Mouse (Mus musculus) megakaryocyte progenitor cell, adult 5-6 weeks (primary cell): ENCODE measurements around the gene Trcg1. TPM values are rescaled to one million over a fixed set of nuclear protein-coding genes. Genes with fewer than 3 reads are reported as not detected.
A peak's percentile ranks its signal among the peaks of the same experiment; 100 is the strongest.

Experiments used
- ATAC-seq: replicated peaks from 2 replicates; pipeline ENCODE4 v1.8.0; 2016; ENCODE audit warnings: mild to moderate bottlenecking, moderate TSS enrichment, inconsistent platforms; ENCODE audit not compliant: poor library complexity
- total RNA-seq, 2 experiments: library from RNA; stranded (forward) in 1 of 2; stranded (reverse) in 1 of 2; fragments of 157-497, 149-512 nt in 1 of 2; fragments of 200-1000 nt in 1 of 2; gene quantifications; 2 replicates each; pipeline versions ENCODE4 v1.2.3 to v1.2.4; 2015 to 2017

The Trcg1 gene
- total RNA-seq, 2 experiments from 2014 or later = not detected

DNA sequence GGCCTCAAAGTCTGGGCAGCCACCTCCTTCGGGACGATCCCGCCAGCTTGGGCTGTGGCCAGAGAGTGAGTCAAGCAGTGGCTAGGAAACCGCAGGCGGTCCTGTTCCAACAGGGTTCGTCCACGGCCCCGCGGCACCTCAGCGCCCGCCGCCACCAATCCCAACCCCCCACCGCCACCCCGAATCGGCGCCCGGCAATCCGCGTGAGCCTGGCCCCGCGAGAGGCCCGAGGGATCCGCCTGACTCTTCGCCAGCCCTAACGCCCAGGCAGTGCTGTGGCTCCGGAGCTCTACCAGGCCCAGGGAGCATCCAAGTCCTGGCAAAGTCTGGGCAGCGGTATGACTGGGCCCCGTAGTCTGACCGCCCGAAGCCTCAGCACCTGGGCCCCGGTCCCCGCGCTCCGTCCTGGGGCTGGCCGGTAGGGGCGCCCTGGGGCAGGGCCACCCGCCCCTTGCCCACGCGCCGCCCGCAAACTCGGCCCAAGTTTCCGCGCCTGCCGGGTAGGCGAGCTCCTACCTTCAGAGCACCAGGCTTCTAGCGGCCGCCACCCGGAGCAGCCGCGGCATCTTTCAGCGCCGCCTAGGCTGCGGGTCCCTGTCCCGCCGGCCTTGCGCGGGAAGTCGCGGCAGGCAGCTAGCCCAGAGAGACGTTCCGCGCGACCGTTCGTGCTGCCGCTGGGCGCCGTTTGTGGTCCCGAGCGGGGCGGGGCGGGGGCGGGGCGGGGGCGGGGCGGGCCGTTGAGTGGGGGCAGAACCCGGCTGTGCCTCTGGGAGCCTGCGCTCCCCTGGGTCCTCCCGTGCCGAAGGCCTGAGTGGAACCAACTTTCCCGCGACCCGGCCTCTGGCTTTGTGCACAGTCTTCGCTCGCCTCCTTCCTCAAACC, 25.8 kb downstream of the Trcg1 start, which contains the start of gene 1700017B05Rik:
1700017B05Rik (minus strand) TSS at position 700 of the 882 bp plus-strand sequence.
- peak; percentile 45 for ATAC-seq

DNA sequence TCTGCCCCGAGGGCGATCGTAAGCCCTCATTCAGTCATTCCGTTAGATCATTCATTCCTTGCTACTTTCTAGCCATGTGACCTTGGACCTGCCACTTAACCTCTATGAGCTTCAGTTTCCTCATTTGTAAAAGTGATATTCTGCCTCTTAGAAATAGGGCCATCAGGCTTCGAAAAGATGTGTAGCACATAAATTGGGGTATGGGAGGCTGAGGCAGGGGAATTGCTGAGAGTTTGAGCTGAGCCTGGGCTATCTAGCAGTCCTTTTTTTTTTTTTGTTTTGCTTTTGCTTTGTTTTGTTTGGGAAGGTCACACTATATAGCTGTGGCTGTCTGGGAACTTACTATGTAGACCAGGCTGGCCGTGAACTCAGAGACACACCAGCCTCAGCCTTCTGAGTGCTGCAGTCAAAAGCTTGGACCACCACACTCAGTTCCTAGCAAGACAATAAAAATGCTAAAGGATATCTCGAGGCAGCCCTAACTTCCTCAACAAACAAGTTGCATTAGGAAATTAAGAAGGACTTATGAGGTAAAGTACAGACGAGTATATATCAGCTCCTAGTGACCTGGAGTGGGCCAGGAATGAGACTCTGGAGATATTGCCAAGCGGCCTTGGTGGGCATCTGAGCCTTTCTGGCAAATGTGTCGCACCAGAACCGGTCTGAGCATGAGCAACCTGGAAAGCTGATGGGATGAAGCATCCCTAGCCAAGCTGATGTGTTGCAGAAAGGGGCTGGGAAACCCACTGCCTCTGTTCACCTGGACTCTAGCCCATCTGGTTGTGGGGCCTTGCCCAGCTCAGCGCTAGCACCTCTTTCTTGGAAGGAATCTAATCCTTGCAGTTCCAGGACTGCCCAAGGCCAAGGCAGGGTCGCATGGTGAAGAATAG, 26.7 kb downstream of the Trcg1 start:
- ATAC-seq = no peak

DNA sequence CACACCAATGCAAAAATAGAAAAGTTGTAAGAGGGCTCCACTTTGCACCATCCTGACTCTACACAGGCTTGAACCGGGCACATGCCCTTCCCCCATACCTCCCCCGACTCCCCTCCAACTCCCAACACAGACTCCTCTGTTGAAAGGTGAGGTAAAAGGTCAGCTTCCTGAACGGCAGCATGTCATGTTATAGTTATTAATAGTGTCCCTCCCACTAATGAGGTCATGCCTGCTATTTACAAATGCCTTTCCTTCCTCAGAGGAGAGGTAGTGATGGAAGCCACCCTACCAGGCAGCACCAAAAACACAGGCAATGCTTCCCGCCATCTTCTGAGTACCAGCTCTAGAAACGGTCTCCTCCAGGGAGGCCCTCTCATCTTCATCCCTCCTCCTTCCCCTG, 28.8 kb downstream of the Trcg1 start:
- ATAC-seq = no peak

DNA sequence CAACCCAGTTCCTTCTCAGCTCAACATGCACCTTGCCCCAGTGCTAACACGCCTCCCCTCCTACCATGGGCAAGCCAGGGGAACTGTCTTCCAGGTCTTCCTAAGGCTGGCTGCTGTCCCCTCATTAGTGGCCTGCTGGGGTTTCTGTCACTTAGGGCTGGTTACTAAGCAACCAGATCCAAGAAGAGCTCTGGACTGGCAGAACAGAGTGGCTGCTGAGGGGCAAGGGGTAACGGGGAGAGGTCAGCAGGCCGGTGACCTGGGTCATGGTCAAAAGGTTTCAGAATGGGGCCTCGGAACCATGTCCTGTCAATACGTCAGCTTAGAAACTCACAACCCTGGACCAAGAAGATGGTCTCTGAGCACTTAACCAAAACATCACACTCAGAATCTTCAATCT, 31.1 kb downstream of the Trcg1 start:
- ATAC-seq = no peak

DNA sequence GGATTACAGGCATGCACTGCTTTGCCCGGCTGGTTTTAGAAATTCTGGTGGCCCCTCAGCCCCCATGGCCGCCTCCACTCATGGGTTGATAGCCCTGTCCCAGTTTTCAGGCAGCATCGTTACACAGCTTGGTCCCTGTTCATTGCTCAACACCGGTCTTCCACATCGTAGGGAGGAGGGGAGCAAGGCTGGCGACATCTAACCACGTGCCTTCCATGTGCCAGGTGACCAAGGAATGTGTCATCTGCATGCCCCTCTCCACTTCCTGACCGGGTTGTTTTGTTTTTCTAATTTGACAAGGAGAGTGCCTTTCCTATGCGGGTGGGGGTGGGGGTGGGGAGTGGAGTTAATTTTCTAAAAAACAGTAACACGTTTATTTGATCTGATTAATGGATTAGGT, 31.7 kb downstream of the Trcg1 start:
- ATAC-seq = peak; percentile 59

DNA sequence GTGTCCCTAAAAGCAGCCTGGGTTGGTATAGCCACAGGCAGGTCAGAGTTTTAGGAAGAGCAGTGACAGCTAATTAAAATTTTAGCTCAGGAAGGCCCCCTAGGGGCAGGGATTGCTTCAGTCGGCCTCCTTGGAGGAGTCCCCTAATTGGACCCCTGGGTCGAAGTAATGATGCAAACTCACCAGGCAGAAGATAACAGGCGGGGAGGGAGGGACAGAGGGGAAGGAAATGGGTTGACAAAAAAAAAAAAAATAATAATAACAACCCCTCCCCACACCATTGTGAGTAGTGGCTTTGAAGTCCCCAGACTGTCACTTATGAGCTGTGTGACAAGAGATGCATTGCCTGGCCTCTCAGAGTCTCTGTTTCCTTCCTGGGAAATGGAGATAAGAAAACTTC, 32.2 kb downstream of the Trcg1 start:
- ATAC-seq = peak; percentile 33

DNA sequence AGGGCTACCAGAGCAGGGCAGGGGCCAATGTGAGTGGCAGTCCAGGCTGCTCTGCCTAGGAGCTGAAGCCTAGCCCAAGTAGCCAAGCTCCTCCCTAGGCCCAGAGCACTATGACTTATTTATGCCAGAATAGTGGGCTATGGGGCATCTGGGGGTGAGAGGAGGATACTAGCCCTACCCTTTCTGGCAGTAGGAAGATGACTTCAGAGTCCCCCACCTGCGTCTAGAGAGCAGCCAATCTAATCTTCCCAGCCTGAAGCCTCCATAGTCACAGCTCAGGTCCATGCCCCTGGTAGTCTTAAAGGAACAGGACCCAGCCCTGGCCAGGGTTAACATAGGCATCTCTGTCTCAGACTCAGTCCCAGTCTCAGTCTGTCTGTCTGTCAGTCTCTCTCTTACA, 33.0 kb downstream of the Trcg1 start:
- no peak for ATAC-seq

DNA sequence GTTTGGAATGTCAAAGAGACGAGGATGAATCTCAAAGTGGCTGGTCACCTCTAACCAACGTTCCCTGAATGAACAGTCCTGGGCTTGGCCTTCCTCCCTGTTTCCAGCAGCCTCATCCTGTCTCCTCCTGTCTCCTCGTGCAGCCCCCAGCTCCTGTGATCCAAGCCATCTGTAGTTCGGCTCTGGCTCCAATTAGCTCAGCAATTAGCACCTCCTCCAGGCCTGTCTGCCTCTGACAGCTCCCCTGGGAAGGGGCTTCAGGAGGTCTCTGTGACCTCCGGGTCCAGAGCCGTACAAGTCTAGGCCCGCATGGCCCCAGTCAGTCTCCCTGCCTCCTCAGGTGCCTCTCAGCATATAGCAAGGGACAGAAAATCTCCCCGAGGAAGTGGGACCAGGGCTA, 34.0 kb downstream of the Trcg1 start:
- no peak for ATAC-seq

DNA sequence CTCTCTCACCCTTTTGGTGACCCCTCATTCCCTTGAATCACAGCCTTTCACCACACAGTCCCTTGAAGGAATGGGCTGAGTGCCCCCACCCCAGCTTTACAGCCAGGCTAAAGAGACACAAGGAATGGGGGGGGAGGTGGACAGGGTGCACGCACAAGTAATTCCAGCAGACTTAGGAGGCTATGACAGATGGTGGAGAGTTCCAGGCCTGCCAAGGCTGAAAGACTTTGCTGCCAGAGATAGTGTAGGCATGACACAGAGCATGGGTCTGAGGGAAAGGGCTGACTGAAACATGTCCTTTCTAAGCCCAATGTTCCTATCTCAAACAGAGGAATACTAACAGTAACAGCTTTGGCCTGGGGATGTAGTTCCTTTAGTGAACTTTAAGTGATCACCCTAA, 34.7 kb downstream of the Trcg1 start:
- no peak for ATAC-seq

DNA sequence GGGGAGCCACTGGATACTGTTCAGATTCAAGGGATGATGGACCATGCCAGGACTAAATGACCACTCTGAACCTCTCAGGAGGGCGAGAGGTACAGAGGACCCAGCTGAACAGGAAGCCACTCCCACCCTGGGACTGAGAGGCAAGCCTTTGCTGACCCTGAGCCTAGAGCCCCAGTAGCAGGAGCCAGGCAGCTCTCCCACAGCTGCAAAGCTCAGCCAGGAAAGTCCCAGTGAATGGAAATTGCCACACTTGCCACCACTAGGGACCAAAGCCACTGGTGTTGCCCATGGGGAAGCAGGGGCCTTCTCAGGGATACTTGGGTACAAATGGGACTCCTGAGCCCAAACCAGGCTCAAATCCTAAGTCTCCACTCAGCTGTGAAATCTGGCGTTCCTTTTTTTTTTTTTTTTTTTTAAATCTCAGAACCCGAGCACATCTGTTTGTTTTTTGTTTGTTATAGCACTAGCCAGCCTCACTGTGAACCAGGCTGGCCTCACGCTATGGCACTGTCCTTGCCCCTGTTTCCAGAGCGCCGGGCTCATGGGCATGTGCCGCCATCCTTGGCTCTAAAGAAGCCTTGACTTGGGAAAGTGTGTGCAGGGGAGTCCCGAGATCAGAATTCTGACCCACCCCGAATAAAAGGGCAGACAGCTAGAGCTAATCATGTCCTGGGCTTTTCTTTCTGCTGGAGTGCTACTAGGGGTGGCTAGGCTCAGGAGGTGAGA, 35.6 kb downstream of the Trcg1 start:
- no peak for ATAC-seq

DNA sequence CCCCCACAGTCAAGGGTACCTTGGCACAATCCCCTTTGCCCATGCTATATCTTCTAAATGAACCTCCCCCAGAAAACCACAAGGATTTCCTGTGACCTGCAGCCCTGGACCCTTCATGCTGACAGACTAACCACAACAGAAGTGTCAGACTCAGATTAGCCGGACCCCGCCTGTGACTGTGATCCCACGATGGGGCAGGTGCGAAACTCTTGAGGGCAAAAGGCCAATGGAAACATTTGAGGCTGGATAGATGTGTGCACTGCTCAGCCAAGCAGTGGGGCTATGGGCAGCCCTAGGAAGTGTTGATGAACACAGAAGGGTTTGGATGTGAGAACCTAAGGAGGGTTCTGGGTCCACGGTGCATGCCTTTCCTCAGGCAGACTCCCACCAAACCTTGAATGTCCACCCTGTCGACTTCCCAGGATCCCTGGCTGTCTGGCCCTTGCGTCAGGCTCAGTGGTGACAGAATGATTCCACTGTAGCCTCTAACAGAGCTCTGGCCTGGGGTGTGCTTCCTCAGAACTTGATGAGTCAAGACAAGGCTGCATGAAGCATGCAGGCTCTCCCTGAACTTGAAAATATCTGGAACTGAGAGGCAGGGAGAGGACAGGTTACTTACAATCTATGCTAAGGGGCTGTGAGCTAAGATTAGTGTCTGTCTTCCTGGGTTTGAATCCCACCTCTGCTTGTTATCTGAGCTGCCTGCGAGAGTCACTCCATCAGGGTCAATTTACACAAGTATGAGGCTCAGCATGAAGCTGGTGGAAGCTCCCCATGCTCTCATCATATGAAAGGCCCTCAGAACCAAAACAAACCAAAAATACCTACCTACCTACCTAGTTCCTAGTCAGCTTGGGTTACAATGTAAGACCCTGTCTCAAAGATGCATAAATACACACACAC, 36.8 kb downstream of the Trcg1 start:
- peak; percentile 67 for ATAC-seq

DNA sequence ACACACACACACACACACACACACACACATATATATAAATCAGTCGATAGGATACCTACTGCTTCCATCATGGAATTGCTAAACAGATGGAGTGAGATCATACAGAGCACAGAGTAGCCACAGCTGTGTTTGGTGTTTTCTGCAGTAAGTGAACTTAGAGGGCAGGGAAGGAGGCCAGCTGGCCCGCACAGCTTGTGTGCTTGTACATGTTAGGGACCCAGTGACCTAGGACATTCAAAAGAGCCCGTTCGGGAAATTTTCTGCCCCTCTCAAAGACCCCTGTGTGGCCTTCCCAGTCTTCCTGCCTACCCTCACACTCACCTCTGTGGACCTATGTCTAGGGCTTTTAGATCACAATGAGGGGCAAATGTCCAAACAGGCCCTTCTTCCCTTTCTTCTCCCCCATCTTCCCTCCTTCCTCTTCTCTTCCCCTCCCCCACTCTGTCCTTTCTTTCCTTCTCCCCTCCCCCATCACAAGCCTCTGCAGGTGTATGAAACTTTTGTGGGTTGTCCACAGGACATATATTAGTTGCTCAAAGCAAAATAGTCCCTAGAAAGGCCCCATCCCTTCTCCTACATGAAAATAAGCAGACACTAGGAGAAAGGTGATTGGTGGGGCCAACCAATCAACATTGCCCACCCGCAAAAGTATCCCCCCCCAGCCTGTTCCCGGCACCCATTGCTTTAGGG, 37.6 kb downstream of the Trcg1 start:
- no peak for ATAC-seq

DNA sequence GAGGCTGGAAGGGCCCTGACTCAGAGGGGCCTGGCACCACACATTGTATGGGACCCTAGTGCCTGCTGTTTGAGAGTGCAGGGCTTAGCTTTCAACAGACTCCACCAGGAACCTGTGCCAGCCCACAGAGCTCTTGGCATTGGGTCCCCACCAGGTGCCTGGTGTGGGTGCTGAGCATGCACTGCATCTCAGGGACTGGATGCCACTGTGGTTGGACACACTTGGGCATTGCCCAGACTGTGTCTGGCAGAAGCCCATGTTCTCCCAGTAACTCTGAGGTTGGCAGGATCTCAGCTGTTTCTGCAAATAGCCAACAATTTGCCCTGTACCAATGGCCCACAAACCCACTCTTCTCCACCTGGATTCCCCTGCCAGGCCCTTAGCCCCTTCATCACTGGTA, 40.0 kb downstream of the Trcg1 start:
- ATAC-seq = no peak

DNA sequence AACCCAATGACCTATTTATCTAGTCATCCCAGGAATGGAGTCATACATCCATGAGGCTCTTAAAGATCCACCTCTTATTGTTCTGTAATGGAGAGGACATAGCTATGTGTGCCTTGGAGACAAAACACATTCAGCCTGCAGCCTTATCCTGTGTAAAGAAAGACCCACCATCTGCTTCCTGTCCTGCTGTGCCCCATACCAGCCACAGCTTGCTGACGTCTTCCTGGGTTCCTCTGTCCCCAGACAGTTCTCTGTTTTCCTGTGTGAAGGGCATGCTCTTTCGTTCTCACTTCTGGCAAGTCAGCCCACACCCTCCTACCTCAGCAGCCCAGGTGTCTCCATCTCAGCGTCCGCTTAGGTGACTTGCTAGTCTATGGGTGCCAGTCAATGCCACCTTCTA, 41.9 kb downstream of the Trcg1 start:
- peak; percentile 85 for ATAC-seq

DNA sequence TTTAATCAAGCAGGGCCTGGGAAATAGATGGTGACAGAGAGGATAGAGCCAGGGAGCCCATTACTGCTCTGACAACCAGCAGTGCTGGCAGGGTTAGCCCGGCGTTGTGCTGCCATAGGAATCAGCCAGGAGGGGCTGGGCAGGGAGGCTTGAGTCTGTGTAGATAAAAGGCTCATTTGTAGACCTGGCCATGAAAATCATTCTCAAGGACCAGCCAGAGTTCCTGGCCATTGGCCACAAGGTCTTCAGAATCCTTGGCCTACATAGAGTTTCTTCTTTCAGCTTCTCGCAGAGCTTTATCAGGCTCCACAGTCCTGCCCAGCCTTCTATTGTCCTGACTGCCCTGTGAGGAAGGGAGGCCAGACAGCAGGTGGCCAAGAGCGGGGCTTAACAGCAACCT, 43.1 kb downstream of the Trcg1 start:
- no peak for ATAC-seq

DNA sequence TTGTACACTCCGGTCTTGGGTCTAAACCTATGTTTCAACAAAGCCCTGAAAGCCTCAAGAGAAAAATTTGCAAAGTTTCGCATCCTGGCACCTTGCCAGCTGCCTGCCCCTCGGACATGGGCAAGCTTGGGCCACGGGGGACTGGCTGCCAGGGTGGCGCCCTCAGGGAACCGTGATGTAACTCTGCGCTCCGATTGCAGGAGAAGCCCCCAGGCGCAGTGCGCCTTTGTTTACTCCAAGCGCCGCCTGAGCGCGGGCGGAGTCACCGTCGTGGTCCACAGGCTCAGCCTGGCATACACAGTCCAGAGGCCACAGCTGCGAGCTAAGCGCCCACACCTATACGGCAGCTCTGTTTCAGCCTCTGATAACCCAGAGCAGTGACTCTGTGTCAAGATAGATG, 45.2 kb downstream of the Trcg1 start:
- peak; percentile 18; the same call in 1 of the 2 replicates for ATAC-seq

DNA sequence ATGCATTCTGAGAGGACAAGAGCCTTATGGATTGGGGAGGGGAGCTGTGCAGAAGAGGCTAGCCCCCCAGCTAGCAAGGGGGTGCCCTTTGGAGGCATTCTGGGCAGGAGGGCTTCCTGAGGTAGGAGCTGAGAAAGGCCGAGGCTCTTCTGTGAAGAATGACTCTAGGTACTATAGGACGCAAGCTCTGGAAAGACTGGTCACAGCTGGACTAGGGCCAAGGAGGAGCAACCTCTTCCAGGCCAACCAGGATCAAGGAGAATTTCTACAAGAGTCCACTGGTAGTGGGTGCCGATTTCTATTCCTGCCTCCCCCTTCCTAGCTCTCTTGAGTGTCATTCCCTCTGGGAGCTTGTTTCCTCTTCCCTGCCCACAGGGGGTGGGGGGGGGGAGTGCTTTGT, 46.3 kb downstream of the Trcg1 start:
- ATAC-seq = no peak

DNA sequence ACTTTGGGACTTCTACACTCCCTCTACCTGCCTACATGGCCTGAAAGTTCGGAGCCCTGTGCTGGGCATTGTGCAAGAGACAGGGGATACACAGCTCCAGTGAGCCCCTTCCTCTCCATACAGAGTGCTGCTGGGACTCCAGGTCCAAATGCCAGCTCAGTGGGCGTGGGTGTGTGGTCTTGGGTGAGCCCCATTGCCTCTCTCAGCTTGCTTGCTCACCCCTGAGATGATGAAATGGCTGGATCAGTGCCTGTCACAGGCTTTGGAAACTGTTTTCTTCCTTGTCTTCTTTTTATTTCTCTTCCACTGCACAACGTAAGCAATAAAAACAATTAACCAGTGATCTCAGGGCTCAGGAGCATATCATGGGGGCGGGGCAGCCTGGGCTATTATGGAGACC, 47.0 kb downstream of the Trcg1 start:
- no peak for ATAC-seq

DNA sequence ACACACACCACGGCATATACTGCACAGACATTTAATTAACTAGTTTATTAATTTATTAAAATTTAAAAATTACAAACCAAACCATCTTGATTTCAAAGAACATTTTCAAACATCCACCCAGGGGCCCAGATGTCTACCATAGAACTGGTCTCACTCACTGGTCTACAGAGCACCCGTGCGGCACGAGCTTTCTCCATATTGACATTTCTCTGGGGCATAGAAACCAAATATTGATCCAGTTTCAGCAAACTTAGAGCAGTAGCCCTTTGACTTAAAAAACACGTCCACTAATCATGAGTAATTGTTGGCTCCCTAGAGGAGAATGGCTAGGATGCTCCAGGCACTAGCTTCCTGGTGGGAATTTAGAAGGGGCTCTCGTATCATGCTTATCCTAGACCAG, 50.8 kb downstream of the Trcg1 start:
- no peak for ATAC-seq

DNA sequence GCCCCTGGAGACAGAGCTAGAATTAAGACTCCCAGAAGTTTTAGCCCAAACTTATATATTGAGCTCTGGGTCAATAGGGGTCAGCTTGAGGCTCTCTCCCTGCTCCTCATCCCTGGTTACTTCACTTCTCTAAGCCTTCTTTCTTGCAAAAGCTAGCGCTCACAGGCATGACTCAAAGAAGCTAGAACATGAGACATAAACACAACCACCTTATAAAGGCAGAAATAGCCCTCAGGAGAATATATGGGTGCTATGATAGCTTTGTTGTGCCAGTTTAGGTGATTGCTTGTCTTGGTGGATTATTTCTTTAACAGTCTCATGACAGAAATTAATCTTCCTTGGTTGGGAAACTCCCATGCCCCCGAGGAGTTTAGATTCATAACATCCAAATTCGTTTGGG, 58.5 kb downstream of the Trcg1 start:
- no peak for ATAC-seq
